Mouse (Mus musculus) mesoderm, embryonic 11.5 days (tissue): ENCODE results near the gene Me3.

Source experiments
- DNase-seq: peaks from one replicate; pipeline ENCODE4 v3.0.0-alpha.2; 2012; ENCODE audit warnings: low read depth, low spot score

Me3 gene

DNA sequence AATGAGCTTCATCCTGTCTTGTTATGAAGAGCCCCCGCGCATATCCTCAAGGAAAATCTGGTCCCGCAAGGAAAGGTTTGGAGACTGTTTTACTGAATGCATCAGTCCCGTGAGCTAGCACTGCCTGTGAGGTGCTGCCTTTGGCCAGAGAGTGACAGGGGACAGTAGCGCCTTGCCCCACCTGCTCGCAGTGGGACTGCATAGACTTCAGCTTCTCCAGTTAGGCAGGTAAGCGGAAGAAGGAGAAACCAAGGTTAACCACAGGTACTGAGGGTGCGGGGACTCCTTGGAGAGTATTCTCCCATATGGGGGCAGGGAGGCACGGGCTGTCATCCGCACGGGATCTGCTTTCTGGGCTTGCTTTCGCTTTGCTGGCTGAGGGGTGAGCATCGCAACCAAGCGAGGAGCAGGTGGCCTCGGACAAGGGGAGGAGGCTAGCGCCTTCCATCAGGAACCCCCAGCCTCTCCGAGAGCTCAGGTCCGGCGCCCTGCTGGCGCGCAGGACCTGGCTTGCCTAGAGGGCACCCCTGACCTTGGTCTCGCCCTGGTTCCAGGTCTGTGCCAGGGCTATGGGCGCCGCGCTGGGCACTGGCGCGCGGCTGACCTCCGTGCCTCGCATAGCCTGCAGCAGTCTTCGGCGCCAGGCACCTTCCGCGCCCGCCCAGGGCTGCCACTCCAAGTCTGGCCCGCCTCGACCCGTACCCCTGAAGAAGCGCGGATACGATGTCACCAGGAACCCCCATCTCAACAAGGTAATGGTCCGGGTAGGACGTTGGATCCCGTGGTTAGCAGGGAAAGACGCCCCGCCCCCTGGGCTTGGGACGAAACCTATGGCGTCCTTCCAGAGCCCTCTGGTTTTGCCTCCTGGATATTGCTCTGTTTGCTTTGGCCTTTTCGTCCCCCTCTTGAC is at the start of gene Me3:
Gene Me3, plus strand, starts transcription at position 51 of the 910 bp plus-strand sequence.
- peak; percentile 39 for DNase-seq

DNA sequence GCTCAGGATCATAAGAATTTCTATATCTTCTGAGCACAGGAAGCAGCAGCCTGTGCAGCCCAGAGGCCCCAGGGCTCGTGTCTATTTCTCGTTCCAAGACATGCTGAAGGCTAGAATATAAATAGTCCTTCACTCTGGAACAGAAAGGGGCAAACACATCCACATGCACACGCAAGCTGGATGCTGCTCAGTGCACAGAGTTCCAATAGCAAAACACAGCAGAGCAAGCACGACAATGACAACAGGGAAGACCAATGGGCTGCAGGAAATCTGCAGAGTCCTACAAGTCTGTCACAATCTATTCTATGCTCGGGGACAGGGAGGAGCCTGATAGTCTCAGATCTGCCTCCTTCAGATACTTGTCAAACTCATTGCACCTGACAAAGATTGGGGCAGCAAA is 42.2 kb upstream of the Me3 start:
- DNase-seq = no peak

DNA sequence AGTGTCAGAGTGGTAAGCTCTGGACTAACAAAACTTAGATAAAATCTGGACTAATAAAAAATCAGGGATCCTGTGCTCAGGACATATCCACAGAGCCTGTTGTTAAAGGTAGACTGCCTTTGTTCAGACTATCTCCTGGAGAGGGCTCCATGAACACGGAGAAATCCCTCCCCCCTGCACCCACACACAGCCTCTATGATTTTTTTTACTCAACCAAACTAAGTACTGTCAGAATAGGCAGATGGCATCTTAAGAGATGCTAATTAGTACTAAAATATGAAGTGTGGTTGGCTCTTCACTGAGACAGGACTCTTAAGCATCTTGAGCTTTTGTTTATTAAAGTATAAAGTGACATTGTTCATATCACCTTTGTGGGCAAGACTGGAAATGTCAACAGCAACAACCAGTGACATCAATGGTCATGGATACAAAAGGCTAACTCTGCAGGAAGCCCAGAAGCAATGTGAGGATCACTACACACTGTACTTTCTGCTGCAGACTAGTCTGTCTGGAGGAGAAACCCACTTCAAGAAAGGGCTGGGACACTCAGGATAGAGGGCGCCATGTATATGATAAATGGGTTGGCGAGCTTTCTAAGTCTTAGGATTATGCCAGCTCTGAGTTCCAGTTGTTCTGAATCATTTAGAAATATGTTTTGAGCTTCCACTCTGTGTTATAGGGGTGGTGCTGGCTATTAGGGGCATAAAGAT is 41.5 kb upstream of the Me3 start:
- DNase-seq = no peak

DNA sequence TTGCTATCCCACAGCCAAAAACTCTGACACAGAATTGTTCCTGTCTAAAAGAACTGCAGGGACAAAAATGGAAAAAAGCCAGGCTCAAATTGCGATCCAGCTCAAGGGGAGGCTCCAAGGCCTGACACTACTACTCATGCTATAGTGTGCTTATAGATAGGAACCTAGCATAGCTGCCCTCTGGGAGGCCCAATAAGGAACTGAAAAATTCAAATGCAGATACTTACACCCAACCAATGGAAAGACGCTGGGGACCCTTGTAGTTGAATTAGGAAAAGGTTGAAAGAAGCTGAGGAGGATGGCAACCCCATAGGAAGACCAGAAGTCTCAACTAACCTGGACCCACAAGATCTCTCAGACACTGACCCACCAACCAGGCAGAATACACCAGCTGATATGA is 36.4 kb upstream of the Me3 start:
- DNase-seq = no peak

DNA sequence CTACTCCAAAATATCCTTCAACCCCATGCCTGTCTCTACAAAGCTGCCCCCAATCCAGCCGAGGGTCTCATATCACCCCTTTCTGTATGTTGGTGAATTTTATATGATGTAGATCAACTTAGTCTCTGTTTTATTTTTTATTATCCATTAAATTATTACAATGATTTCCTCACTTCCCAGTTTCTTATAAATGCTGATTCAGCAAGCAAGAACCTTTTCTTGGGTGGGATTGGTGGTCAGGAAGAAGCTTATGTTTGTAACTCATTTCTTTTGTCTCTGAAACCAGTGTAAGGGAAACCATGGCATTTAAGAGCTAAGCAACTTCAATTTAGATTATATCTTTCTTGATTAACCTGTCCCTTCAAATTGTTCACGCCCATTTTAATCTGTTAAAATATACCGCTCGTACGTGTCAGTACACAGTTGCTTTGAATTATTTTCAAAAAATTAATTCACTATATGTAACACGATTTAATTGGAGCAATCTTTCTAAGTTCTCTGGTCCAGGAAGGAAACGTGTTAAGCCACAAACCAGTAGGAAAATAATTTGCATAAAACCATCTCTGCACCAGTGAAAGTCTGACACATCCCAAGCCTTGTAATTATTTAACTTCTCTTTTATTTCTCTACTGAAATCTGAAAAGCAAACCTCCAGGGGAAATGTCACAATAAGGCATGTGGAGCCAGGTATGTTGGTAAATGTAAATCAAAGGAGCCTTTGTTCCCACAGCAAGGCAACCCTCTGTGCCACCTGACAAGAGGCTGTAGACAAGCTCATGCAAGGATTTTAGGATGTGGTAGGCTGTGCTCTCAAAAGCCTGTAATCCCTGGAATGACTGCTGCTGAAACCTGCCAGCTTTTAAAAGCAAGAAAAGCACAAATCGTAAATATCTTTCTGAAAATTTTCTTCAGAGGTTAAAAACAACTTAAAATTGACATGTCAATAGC is 26.3 kb upstream of the Me3 start:
- DNase-seq = no peak

DNA sequence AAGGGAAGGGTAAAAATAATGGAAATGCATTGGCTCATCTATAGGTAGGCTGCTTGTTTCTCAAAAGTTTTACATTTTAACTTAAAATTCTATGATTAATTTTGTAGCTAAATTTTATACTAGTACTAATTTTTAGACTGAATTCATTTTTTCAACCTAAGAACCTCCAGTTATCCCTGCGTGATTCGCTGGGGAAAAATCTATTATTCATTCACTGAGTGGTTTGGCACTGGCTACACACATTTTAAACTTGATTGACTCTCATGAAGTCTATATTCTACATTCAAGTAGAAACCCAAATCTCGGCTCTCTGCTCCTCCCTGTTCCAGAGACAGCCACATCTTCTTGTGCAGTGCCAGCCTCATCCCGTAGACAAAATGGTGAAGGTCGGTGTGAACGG is 24.9 kb upstream of the Me3 start:
- DNase-seq = no peak

DNA sequence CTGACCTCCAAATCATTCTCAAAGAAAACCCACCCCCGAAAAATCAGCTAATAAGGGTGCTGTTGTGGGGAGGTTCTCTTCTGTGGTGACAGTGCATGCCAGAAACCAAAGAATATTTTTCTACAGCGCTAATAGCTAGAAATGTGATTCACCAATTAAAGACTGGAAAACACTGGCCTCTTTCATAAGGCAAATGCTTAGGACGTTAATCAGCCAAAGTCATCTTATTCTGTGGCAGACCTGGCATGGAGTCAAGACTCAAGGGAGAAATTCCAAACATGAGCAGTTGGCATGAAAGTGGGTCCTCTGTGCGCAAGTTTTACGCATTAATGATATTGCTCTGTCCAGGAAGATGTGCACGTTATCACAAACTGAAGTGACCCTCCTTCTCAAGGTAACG is 21.0 kb upstream of the Me3 start:
- no peak for DNase-seq

DNA sequence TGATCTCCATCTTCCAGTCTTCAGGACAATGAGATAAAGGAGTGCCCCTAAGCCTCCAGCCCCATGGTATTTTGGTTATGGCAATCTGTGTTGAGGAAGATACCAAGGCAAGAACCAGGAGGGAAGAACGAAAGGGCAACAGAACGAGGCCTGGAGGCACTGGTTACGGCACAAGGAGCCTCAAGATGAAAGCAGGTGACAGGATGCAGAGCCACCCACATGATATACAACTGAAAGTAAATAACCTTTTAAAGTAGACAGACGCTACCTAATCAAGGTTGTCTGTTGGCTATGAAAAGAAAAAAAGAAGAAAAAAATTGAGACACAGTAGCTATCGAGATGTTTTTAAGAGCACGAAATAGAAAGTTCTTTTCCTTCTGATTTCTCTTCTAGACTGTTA is 16.0 kb upstream of the Me3 start:
- DNase-seq = no peak

DNA sequence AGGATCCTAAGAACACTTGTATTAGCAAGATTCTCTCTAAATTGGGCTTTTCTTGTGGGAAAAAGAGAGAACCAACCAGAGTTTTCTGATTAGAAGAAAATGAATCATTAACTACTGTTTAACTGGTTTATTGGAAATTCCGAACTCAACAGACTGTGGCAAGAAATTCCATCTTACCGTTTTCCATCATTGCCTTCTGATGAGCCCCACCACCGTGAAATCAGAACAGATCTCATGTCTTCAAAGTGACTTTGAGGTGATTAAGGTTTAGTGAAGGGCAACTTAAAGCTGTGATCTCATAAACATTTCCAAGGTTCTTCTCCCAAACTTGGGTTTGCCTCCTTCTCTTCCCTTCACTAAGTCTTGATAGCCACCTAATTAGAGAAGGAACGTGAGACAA is 8.9 kb upstream of the Me3 start:
- no peak for DNase-seq

DNA sequence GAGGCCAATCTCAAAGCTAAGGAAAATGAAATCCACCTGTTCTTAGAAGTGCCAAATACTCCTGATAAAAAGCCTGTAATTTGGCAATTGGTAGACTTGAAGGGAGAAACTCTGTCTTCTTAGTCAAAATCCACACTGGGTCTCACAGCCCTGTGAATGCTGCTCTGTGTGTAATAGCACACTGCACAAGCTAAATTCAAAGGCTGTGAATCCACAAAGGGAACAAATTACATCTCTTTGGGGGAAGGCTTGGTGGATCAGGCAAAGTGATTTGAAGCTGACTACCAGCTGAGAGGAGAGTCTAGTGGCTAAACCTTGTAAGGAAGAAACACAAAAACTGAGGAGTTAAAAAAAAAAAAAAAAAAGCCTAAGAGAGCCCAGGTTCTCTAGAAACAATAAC is 4.8 kb upstream of the Me3 start:
- no peak for DNase-seq

DNA sequence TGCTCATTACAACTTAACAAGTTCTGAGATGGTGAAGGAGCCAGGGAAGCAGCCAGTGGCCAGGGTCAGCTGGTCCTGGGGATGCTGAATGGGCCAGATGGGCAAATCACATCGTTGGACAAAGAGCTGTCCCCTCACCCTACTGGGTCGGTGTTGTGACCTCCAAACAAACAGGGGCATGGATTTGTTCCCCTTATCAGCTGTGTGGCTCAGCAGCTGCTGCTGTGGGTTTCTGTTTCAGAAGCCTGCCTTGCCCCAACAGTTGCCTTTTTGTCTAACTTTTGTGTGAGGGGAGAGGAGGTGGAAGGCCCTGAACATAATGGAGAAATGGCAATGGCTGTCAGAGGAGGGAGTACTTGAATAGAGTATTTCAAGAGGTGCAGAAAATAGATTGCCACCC is 4.2 kb upstream of the Me3 start:
- DNase-seq = peak; percentile 51

DNA sequence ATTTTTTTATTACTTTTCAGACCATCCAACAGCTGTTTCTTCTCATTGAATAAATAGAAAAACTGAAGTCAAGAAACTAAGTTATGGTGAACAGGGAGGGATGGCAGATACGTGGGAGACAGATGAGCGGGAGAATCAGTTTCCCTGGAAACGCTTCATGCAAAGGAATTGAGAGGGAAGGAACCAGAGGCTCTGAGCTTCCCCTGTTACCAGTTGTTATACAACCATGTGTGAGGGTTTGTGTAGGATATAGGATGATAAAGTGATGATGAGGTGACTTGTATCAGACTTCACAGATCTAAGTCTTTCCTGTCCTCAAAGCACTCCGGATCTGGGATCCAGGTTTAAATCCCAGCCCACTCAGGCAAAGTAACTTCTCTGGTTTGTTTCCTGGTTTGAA is 3.2 kb upstream of the Me3 start:
- no peak for DNase-seq

DNA sequence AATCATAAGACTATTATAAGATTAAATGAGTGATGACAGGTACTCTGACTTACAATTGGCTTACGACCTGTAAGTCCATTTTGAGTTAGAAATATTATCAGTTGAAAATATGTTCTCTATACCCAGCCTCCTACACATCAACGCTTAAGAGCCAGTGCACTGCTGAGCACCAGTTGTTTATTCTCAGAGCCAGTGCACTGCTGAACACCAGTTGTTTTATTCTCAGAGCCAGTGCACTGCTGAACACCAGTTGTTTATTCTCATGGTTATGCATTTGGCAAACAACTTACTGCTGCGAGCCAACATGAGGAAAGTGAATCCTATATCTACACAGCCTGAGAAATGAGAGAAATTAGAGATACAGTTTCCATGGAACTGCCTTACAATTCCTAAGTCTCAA is 2.3 kb upstream of the Me3 start:
- DNase-seq = no peak

DNA sequence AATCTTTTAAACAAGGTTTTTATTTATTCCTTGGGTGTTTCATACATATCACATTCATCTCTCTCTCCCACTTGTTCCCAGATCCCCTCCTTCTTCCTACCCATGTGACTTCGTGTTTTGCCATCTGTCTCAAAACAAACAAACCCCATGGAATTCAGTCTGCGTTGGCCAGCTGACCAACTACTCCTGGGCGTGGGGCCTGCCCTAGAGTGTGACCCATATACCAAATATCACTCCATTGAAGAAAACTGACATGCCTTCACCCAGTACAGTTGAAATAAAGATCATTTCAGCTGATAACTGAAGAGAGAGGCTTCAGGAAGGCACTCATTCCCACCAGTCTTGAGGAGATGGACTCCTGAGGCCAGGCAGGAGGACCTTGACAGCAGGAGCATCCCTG is 1.4 kb upstream of the Me3 start:
- no peak for DNase-seq

DNA sequence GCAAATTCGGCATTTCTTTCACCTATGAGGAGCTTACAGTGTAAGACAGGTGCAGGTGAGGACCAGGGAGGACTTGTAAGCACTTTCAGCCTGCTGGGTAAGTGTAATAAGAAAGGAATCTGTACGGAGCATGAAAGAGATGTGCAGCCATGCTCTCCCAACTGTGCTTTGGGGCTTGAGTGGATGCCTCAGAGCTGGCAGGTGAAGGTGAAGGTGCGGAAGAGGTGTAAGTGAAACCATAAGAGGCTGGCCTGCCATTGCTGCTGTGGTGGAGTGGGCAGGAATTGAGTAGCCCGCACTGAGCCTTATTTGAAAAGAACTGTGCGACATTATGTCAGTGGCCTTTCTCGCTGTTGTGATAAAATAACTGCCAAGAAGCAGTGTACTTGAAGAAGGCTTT is 8.3 kb downstream of the Me3 start:
- no peak for DNase-seq

DNA sequence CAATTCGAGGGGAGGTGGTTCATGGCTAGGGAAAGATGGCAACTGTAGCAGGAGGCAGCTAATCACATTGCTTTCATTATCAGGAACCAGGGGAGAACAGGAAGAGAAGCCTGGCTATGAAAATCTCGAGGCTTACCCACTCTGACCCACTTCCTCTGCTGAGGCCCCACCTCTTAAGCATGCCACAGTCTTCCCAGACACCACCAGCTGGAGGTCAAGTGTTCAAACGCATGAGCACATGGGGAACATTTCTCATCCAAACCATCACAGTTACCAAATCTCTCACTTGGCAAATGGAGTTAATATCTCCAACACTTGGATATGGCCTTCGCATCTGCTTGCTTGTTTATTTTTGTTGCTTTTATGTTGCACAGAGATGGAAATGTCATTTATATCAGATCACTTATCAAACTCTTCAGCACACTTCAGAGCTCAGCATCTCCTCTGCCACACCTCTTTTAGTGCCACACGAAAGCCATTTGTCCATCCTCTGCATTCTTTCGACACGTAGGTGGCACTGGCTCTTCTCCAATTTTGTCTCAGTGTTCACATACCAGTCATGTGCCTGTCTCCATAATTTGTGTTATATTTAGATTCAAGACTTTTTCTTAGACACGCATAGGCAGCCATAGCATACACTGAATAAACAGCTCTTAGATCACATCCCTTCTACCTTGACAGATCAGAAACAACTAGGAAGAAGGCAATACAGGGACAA is 8.9 kb downstream of the Me3 start:
- no peak for DNase-seq

DNA sequence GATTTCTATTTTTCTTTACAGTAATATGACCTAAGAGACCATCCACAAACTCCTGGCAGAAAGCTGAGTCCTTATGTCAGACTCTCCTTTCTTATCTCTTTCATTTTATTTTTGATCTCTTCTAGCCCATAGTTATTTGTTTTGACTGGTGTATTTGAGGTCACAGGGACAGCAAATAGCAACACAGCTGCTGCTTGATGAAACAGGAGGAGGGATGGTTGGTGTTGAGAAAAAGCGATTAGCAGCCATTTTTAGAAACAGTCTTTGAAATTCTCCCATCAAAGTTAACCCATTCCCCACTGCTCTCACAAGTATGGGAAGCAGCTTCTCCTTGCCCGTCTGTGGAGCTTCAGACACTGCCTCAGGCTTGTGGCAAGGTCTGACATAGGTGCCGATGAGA is 12.8 kb downstream of the Me3 start:
- DNase-seq = no peak

DNA sequence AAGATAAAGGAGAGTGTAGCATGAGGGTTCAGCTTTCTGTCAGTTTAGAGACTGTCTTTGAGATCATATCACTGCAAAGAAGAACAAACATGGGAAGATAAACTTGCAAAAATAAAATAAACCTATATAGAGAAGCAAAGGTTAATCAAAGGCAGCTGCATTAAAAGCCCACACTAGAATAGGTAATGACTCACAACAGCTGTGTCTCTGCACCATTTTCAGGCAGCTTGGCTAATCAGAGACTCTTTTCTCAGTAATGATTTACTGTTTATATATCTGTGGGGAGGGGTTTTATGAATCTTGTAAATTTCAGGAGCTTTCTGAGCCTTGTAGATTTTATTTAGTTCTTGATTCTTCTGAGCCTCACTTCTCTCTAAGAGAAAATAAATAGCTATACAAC is 15.7 kb downstream of the Me3 start:
- no peak for DNase-seq

DNA sequence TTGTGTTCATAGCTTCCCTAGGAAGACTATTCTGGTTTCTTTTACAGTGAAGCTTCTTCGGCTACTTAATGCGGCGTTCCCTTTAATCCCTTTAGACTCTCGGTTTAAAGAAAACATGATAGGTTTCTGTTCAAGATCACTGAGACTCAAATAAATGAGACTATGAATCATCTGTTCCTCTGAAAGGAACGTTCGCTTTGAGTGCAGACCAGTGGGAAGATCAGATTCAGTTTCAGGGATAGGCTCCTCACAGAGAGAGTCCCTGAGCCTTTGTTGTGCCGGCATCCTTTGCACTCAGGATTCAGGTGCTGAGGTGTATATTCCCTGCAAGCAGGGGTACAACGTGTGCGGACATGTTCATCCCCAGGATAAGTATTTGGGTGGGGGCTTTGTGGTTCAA is 25.0 kb downstream of the Me3 start:
- DNase-seq = no peak

DNA sequence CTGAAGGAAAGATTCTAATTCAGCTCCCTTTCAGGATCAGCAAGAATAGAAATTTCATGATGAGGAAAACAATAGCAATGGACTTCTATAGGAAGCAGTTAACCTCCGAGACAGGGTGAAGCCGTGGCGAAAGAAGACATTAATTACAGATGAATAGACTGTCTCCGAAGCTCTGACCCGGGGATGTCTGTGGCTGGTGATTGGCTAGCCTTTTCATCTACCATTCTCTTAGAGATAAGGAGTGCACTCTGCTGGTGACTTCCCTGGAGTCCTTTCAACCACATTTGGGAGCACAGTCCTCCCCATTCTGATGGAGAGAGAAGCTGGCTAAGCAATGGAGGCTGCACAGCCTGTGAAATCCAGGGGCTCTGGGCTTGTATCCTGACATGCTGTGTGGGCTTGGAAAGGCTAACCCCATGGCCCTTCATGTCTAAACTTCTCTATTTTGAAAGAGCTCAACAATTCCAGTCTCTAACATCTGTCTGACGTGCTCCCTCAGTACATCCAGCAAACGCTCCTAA is 25.6 kb downstream of the Me3 start:
- peak; percentile 19 for DNase-seq

DNA sequence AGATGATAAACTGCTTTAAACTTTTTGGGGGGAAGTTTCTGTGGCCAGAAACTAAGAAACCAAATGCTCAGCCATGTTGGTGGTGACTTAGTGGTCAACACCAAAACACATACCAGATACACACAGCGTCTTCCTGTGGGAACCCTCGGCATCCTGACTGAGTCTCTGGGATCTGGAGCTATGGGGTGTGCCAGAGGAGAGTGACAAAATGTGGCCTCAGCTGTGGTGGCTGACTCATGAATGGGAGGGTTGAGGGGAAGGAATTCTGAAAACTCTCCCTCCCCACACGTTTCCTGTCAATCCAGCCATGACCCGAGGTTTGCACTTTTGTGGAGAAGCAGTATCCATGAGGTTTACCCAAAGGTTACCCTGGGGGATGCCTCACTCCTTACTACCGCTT is 32.0 kb downstream of the Me3 start:
- DNase-seq = no peak
